Mouse (Mus musculus) left cerebral cortex, adult 2 months (tissue): ENCODE results near the gene Ndufs2. TPM values are rescaled to one million over a fixed set of nuclear protein-coding genes. Genes with fewer than 3 reads are reported as not detected.
A peak's percentile ranks its signal among the peaks of the same experiment; 100 is the strongest.

Experiments used
- DNase-seq, 2 experiments: peaks; one replicate each; pipeline ENCODE4 v3.0.0; 2021 to 2022; ENCODE audit warnings: low spot score in 2 of 2, mixed read lengths in 1 of 2; ENCODE audit errors: extremely low spot score in 1 of 2
- H3K27ac ChIP-seq: fragments of 200-600 bp; 2 replicates; pipeline ENCODE4 v1.8.1; 2022
- H3K4me3 ChIP-seq: fragments of 200-600 bp; 2 replicates; pipeline ENCODE4 v1.8.1; 2022
- CTCF ChIP-seq: fragments of 200-600 bp; IDR thresholded peaks from 2 replicates; pipeline ENCODE4 v1.8.1; 2022; ENCODE audit warnings: antibody characterized with exemption, mild to moderate bottlenecking, moderate library complexity
- intact Hi-C: fragments of 180-260 bp; cut with DNase I; formaldehyde crosslinking; loops from one replicate; pipeline ENCODE4 v1.15.1; 2025
- total RNA-seq, 2 experiments: library from RNA; stranded (reverse); gene quantifications; 2 replicates each; pipeline ENCODE4 v1.2.3; 2021

The Ndufs2 gene
- total RNA-seq, 2 experiments from 2014 or later, result 267 to 272 TPM

- intact Hi-C loops, result no loop called here
- TF ChIP-seq CTCF, result no peak; the same call in none of the 2 replicates
- DNase-seq, result no peak
- no peak overlapping the region for H3K4me3 ChIP-seq
- H3K27ac ChIP-seq, result peak overlapping the region; percentile 59; the same call in 1 of the 2 replicates
Observed at GRCm38 (mm10) chr1:171263666-171264461, 12.7 kb upstream of the Ndufs2 start.

GRCm38 (mm10) chr1:171263185-171263611, 12.0 kb upstream of the Ndufs2 start:
- H3K4me3 ChIP-seq, result no peak overlapping the region
- H3K27ac ChIP-seq, result peak overlapping the region; percentile 59; the same call in 1 of the 2 replicates
- intact Hi-C loops, result no loop called here
- TF ChIP-seq CTCF, result no peak
- DNase-seq, result no peak

DNA sequence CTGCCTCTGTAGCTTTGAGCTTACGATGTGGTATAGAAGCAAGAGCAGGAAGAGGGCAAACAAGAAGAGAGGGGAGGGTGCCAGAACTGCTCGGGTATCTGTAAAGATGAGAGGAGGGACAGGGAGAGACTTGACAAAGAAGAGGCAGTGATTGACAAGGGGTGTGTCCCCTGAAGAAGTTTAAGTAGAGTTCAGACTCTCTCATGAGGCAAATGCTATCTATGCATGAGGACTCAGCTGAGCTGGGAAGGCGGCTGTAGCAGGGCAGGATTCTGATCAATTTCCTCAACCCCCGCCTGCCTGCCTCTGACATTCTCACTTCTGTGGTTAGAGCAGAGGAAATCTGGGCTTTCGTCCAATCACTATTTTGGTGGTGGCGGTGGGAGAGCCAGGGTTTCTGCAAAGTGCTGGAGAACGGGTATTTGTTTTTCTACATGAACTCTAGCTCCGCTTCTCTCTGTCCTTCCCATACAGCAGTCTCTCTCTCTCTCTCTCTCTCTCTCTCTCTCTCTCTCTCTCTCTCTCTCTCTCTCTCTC, 11.5 kb upstream of the Ndufs2 start:
- Histone ChIP-seq H3K4me3 (peak overlapping the region; percentile 21), H3K27ac (peak overlapping the region; percentile 65)
- DNase-seq, result peak; percentile 72 to 82
- intact Hi-C loops, result no loop called here
- TF ChIP-seq CTCF, result no peak

GRCm38 (mm10) chr1:171260316-171260715, 9.1 kb upstream of the Ndufs2 start:
- intact Hi-C loops, result no loop called here
- no peak overlapping the region for H3K4me3 ChIP-seq
- no peak overlapping the region for H3K27ac ChIP-seq
- no peak for TF ChIP-seq CTCF
- DNase-seq, result no peak

DNA sequence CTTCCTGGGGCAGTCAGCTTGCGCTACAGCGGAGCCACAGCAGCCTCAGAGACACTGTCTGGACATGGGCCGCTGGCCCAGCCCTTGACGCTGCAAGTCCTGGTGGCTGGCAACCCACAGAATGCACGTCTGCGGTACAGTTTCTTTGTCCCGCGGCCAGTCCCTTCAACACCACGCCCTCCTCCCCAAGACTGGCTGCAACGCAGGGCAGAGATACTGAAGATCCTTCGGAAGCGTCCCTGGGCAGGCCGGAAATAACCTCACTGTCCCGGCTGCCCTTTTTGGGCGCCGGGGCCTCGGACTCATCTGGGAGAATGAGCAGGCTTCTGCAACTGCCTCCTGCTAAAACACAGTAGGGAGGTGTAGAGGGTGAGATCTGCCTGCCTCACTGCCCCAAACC, 7.7 kb upstream of the Ndufs2 start:
- no peak for DNase-seq
- Histone ChIP-seq H3K27ac (no peak overlapping the region), H3K4me3 (no peak overlapping the region)
- no peak for TF ChIP-seq CTCF
- intact Hi-C loops, result no loop called here

DNA sequence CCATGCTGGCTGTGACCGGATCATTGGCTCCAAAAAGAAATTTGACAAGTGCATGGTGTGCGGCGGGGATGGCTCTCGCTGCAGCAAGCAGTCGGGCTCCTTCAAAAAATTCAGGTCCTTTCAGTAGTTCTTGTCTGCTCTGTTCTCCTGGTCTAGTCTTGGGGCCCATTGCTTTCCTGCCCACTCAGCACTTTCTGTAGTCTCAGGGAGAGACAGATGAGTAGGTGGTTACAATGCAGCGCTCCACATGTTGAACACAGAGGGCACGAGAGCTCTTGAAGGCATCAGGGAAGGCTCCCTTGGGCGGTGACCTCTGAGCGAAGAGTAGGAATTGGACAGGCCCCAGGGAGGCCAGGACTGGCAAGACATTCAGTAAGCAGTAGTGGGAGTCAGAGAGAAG, 6.6 kb upstream of the Ndufs2 start:
- TF ChIP-seq CTCF, result no peak
- no peak for DNase-seq
- Histone ChIP-seq H3K4me3 (no peak overlapping the region), H3K27ac (no peak overlapping the region)
- intact Hi-C loops, result loop anchor here (2.0 kb wide), 3 partner anchors 35 to 147 kb away; partner anchors contain the start of gene Tomm40l

DNA sequence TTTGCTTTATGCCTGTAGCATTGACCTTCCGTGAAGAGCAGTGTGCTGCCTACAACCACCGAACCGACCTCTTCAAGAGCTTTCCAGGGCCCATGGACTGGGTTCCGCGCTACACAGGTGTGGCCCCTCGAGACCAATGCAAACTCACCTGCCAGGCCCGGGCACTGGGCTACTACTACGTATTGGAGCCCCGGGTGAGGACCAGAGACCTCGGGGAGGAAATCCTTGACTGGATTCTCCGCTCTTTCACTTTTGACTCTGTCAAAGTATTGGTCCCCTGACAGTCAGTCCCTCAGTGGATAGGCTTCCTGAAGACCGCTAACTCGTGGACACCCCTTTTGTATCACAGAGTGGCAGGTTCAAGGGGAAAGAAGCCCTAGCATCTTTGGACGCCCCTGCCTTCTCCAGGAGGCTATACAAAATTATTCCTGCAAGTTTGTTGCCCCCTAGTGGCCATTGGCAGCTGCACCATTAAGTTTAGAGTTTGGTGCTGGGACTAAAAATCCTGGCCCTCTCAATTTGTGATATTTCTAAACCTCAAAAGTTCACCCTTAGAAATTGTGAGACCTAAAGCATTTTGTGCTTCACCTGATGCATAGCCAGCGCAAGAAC, 5.9 kb upstream of the Ndufs2 start:
- peak; percentile 93 for TF ChIP-seq CTCF
- DNase-seq, result peak; percentile 47 to 57
- intact Hi-C loops, result loop anchor here (2.0 kb wide), 3 partner anchors 34 to 146 kb away; partner anchors contain the start of gene Tomm40l
- no peak overlapping the region for H3K27ac ChIP-seq
- no peak overlapping the region for H3K4me3 ChIP-seq

DNA sequence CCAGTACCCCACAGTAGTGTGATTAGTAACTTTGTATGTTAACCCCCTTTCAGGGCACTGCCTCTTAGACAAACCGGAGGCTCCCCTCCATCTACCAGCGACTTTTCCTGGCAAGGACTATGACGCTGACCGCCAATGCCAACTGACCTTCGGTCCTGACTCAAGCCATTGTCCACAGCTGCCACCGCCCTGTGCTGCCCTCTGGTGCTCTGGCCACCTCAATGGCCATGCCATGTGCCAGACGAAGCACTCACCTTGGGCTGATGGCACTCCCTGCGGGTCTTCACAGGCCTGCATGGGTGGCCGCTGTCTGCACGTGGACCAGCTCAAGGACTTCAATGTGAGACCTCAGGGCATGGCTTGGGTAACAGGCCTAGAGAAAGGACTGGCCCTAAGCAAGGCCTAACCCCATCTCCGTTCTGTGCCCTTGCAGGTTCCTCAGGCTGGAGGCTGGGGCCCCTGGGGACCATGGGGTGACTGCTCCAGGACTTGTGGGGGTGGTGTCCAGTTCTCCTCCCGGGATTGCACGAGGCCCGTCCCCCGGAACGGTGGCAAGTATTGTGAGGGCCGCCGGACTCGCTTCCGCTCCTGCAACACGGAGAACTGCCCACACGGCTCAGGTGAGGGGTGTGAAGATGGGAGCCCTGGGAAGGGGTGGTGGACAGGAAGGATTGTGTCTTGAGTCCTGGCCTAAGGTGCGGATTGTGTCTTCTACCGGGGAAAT, 5.1 kb upstream of the Ndufs2 start:
- no peak for DNase-seq
- TF ChIP-seq CTCF, result peak; percentile 8; the same call in 1 of the 2 replicates
- no peak overlapping the region for H3K4me3 ChIP-seq
- no peak overlapping the region for H3K27ac ChIP-seq
- intact Hi-C loops, result loop anchor here (2.0 kb wide), 3 partner anchors 33 to 145 kb away; partner anchors contain the start of gene Tomm40l

- intact Hi-C loops, result no loop called here
- DNase-seq, result no peak
- Histone ChIP-seq H3K4me3 (no peak overlapping the region; the same call in 1 of the 2 replicates), H3K27ac (peak overlapping the region; percentile 37)
- TF ChIP-seq CTCF, result no peak
Observed at GRCm38 (mm10) chr1:171252415-171252814, 1.2 kb upstream of the Ndufs2 start.

- H3K27ac ChIP-seq, result peak overlapping the region; percentile 37
- intact Hi-C loops, result no loop called here
- H3K4me3 ChIP-seq, result peak overlapping the region; percentile 39
- no peak for DNase-seq
- no peak for TF ChIP-seq CTCF
Observed at GRCm38 (mm10) chr1:171251594-171252324, 571 bp upstream of the Ndufs2 start.
